Mouse (Mus musculus) ZHBTc4 (cell line): ENCODE data around the gene Krt35.
A peak's percentile ranks its signal among the peaks of the same experiment; 100 is the strongest.

ENCODE experiments used
- DNase-seq: peaks from one replicate; pipeline ENCODE4 v3.0.0-alpha.2; 2011; ENCODE audit warnings: low read depth, low spot score

Gene Krt35

DNA sequence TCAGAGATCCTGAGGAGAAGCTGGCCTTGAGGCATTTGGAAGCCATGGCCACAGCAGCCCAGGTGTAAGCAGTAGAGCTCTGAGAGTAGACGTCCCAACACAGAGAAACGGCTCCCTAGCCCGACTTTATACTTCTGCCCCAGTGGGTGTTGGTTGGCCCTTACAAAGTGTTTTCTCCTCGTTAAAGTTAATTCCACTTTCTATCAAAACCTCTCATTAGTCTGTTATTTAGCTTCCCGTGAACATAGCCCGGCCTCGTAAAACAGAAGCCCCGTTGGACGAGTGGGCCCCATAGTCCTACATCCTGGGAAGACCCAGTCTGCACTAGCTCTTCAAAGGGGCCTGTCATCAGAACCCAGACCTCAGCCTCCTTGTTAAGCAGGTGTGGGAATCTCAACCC, at the start of gene Krt35:
Krt35 (minus strand) TSS at position 101 of the 400 bp plus-strand sequence.
- no peak for DNase-seq

DNA sequence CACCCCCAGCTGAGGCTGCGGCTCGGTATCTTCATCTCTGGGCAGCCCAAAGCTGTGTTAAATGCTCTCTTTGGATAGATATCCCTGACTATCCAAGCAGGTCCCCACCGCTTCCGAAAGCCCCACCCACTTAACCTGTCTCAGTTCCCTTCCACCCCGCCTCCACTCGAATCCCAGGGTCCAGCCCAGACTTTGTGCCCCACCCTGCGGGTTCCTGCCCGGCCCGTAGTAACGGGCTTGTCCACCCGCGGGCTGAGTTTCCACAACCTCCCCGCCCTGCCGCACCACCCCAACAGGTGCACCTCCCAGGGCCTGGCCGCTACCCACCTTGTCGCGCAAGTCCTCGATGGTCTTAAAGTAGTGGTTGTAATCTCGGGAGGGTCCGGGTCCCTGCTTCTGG, 49.1 kb upstream of the Krt35 start:
- peak; percentile 50 for DNase-seq

DNA sequence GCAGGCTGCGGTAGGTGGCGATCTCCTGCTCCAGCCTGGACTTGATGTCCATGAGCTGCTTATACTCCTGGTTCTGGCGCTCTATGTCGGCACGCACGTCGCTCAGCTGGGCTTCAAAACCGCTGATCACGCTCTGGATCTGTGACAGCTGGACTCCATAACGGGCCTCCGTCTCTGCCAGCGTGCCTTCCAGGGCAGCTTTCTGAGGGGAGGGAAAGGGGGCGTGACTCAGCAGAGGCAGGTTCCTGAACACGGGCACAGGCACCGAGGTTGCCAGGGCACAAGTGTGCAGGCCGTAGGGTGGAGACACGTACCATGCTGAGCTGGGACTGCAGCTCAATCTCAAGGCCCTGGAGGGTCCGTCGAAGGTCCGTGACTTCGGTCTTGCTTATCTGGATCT, 44.9 kb upstream of the Krt35 start:
- no peak for DNase-seq

DNA sequence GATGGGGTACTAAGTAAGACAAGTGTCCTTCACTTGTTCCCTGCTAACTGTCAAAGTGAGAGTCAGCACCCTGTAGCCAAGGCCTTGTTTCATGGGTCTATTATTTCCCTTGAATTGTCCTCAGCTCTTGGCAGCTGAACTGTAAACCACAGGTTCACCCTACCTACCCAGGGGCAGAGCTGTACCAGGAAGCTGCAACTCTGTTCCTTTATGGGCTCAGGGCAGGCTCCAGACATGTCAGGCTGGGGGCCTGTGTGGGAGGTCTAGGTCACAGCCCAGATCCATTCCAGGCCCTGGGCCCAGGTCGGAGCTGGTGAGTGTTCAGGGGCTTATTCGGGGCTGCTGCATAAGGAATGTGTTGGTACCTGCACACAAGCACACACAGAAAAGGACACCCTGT, 43.4 kb upstream of the Krt35 start:
- no peak for DNase-seq

DNA sequence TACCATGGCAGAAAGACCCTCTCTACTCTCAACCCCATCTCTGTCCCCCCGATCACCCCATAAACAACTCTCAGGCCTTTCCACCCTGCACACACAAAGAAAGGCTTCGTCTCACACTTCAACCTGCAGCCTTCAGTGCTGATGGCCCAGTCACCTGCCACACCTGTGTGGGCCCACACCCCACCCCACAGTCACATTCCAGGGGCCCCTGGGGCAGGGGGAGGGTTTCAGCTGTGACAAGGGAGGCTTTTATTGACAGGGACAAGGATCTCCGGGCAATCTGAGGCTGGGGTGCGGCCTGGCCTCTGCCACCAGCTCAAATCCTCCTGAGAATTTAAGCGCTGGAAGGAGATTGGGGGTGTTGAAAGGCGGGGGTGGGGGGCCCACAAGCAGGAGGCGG, 42.8 kb upstream of the Krt35 start:
- no peak for DNase-seq

DNA sequence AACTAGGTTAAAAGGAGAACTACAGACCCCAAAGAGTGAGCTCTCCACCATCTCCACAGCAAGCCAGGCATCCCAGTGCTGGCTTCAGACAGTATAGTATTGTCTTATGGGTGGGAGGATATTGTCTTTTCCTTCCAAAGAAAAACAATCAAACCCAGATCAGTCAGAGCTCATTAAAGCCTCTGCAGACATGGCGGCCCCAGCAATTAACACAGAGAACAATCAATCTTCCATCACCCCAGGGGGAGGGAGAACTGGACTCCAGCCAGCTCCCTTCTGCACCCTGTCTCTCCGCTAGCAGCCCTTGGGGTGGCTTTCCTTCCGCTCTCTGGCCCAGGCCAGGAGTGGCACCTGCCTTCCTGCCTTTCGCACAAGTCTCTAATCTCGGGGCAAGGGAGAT, 41.7 kb upstream of the Krt35 start:
- no peak for DNase-seq

DNA sequence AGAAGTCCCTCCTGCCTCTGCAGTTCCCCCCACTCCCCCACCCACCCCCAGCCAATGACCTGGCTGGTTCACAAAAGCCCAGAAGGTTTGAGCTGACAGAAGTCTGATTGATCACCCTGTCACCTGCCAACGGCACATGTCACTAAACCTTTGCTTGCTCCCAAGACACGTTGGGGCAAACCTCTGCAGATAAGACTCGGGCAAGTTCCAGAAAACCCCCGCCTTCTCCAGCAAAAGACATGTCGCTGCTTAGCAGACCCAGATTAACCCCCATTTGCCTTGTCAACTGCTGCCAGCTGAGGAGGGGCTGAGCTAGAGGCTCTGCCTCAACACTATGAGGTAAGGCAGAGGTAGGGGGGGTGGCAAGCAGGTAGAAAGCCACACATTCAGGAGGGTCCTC, 40.5 kb upstream of the Krt35 start:
- peak; percentile 10 for DNase-seq

DNA sequence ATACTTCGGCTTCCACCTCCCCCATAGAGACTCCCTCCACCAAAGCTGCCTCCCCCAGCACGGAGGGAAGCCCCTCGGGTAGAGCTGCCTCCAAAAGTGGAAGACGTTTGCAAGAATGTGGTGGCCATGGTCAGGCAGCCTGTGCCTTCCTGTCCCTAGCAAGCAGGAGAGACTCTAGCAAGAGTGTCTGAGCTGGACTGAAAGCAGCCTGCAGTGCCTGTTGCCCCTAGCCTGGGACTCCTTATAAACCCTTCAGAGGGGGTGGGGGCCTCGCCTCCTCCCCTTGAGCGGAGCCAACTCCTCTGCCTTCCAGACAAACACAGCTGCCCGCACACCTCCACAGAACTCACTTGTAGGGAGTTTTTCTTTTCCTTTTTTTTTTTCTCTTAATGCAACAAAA, 39.7 kb upstream of the Krt35 start, which contains the start of gene Krt15:
Krt15 (minus strand) TSS at position 198 of the 400 bp plus-strand sequence.
- no peak for DNase-seq

DNA sequence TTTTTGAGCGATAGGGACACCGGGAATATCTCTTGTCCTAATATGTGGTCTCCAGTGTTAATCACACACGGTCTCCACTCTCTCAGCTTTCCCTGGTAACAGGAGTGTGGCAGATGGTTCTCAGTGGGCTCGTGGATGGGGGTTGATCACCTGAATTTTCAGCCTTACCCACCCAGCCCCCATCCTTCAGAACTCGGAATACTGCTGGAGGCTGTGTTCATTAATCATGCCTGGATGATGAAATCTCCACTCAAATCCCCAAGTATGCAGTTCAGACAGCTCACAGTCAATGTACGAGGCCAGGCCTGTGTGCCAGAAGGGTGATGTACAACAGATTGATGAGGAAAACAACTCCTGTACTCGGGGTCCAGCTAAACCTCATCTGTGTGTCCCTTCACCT, 28.9 kb upstream of the Krt35 start:
- DNase-seq: no peak

DNA sequence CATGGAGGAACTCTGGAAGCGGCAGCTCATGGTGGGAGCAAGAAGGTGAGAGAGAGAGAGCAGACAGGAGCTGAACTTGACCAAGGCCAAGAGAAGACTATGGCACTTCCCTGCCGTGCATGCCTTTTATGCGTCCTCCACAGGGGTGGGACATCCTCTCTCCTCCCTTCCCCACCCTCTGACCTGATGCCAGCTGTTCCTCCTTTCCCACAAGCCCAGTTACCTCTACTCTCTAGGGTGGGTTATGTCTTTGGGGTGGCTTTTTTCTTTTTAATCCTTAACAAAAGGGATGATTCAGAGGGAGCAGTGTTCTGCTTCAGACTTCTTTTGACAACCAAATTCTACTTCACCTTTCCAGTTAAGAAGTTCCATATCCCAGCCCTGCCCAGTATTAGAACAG, 25.4 kb upstream of the Krt35 start, which contains the start of gene Krt13:
Krt13 (minus strand) TSS at position 101 of the 400 bp plus-strand sequence.
- DNase-seq: peak; percentile 23

DNA sequence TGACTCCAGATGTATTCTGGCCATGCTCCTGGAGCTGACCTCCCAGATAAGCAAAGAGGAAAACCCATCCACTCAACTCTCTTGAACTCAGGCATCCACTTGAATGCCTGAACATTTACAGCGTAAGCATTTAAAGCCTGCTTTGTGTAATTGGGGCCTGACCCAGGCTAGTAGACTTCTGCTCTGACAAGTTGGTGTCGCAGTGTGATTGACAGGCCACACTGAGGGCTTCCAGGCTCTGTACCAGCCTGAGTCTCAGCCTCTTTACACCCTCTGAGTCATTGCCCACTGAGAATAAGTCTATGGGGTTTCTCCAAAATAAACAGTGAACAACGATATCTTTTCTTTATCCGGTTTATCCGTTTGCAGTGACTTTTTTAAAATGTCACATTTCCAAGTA, 24.3 kb upstream of the Krt35 start:
- DNase-seq: no peak

DNA sequence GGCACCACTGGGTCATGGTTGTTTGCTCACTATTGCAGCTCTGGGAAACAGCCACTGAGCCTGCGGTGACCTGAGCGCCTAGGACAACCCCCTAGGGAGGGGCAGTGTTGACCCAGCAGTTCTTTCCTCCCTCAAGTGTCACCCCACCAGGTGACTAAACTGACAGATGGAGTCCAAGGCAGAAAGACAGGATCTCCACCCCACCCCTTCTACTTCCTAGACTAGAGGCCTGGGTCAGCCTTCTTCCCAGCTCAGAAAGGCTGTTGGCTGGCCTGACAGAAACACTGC, 17.6 kb upstream of the Krt35 start:
- no peak for DNase-seq

DNA sequence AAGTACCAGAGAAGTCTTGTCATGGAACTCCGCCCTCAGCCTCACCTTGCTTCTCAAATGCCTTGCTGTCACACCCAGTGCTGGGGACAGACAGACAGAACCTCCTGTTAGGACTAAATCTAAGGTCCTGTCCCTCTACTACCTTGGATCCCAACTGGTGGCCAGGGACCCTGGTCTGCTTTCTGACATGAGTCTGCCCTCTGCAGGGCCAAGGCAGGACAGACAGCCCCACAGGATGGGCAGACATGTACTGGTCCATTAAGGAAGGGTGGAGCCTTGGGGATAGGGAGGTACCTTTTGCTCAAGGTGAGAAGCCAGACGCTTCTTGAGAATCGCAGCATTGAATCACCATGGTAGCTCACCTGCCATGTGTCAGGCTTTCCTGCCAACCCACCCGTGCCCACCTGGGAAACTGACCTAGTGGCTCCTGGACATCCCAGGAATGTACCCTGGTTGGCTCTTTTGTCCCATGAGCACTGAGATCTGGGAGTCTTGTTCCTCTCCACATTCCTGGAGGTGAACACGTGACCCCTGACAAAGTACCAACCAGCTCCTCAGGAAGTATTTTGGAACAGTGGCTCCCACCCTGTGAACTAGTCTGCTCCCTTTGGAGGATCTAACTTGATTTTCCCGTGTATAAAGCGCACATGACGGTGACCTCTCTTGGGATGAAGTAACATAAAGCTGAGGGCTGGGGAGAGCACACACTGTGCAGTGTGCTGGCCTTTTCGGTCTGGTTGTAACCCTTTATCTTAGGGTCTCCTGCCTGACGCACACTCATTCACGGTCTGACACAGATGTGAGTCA, 17.1 kb upstream of the Krt35 start:
- no peak for DNase-seq

DNA sequence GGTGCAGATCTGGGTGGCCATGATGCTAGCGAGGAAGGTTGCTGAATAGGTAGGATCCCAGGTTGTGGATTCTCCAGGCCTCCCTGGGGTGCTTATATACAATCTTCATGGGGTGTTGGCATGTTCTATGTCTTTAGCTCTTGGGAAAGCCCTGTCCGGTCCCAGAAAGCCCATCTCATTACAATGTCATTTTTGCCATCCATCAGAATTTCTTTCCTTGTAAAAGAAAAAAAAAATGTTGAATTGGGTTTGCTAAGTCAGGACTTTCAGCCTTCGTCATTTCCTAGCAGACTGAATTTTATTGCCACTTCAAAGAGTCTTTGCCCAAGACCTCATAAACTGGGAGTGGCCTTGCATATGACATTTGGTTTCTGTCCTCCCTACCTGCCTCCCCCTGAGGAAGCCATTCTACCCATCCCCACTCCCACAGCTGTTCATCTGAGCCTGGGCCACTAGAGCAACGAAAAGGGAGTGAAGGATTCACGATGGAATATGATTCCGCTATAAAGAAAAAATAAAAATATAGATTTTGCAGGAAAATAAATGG, 9.6 kb upstream of the Krt35 start, which contains the start of gene Krt36:
Krt36 (minus strand) TSS at position 51 of the 547 bp plus-strand sequence.
- no peak for DNase-seq

DNA sequence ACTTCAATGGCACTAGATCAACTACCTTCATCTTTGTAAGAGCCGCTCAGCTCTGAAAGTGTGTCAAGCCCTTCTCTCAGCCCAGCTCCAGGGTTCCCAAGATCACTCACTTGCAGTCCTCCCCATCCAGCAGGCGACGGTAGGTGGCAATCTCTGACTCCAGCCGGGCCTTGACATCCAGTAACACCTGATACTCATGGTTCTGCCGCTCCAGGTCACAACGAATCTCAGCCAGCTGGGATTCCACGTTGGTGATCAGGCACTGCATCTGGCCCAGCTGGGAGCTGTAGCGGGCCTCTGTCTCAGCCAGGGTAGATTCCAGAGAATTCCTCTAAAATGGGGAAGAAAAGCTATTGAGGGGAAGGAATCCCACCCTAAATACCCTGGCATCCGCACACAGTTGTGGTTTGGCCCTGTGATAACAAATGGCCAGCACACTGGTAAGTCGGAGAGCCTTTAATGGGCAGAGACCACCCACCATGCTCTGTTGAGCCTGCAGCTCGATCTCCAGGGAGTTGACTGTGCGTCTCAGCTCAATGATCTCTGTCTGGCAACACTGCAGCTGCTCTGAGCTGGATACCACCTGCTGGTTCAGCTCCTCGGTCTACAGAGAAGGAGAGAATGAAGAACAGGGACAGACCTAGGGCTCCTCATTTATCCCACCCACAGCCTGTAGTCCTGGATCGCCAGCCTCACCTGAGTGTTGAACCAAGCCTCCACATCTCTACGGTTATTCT, 6.8 kb upstream of the Krt35 start:
- no peak for DNase-seq

DNA sequence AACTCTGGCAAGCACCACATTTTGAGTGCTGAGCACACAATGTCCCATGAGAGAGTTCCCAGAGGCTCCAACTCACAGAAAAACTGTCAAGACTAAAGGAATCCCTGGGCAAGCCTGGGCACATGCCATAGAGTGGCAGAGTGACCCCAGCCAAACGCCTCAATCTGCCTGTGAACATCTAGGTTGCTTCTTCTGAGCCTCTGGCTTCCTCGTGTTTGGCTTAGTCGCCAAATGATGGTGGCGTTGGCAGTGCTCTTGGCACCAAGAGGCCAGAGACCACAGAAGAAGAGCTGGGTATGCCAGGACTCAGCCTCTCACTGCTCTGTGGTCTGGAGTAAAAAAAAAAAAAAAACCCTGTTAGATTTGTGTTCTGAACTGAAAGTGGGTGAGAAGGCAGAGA, 4.3 kb upstream of the Krt35 start:
- DNase-seq: no peak

DNA sequence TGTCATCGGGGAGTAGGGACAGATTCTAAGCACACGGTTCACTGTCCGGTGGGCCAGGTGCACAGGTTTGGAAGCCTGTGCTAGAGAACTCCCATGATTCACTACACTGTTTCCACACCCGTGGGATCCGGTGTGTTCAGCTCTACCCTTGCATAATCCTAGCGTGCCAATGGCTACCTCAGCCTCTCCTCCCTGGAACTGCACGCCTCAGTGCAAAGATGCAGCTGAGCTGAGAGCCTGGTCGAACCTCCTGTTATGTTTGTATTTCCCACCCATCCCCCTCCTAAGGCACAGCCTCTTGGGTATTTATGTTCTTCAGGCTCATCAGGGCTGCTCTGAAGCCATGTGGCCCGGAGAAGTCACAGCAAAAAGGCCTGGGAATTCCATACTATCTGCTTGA, 1.8 kb upstream of the Krt35 start:
- DNase-seq: no peak

DNA sequence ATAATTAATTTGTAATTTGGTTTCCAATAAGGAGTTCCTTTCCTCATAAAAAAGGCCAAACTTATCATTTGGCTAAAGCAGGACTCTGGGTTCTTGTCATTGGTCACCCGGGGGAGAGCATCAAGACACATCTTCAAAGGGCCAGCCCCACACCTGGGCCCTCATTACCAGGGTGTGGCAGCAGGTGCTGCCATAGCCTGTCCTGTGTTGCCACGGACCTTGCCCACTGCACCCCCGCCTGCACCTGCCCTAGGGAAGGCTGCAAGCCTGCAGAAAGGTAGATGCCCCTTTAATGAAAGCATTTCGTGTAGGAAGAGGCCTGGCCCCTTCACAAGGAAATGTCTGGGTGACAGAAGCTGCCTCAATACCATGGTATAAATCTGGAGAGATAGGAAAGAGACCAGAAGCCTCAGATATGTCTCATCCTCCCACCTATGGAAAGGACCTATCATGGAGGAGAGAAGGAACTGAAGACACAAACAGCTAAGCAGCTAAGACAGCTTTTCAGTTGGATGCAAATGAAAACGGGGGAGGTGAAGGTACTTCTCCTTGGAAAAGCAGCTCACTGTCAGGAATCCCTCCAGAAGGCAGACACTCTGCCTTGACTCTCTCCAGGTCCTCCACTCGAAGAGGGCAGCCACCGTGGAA, 7.5 kb downstream of the Krt35 start:
- DNase-seq: no peak

DNA sequence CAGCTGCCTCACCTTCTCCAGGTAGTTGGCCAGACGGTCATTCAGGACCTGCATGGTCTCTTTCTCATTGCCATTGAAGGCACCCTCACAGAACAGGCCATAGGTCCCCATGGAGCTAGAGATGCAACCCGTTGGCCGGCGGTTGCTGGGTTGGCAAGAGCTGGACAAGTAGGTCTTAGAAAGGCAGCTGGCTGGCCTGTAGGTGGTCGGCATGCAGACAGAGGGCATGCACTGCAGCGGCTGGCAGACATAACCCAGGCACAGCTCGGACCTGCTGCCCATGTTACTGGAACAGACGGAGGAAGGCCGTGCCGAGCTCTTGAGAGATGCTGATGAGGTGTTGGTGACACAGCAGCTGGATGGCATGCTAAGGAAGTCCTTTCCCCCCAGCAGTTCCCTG, 8.2 kb downstream of the Krt35 start, which contains the start of gene Krt32:
Krt32 (minus strand) TSS at position 366 of the 400 bp plus-strand sequence.
- DNase-seq: no peak

DNA sequence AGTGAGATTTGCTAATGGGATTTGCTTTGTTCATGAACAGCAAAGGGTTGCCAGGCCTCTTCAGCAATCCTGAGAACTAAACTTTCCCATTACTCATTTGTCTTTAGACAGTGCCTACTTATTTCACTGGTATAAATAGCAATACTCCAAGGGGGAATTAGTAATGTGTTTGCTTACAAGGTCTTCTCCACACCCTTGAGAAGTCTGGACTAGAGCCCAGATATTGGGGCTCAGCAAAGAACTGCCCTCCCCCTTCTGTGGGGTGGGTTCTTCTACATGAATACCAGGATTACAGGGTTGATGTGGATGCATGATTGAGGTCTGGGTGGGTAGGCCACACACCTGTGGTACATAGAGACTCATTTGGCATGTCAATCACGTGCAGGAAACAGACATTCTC, 22.2 kb downstream of the Krt35 start:
- DNase-seq: no peak

DNA sequence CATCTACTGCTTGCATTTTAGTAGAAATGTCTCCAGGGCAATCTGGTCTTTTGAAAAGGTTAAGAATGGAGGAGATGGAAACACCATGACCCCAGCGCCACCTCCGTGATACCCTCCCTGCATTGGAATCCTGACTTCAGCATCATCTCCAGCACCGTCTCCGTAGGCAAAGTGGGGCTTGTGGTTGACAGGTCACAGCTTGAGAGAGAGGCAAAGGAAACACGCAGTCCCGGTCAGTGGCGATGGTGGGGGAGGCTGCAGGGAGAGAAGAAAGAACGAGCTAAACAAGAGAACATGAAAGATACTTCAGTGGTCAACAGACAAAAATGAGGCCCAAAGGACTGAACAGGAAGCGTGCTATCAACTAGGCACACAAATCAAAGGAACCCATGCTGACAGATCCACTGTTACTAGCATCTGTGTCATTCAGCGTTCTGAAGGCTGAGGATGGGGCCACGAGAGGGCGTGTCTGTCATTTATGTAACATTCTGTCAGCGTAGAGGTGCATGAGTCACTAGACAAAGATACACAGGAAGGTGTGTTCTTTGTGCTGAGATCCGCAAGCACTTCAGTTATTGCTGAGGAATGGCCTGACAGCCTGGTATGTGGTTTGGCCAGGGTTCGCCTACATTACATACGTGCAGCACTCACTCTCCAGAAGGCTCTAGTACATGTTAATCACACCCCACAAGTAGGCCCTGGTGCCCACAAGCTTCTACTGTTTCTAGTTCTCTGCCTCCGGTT, 28.6 kb downstream of the Krt35 start:
- DNase-seq: peak; percentile 8
